Mouse (Mus musculus) cortical plate, adult 2 months (tissue): ENCODE measurements at regions not wholly inside any gene's neighbourhood (a gene's known extent, or its start where the extent isn't known, plus 50 kb on each side); places are given as distances from the start of the nearest gene placed in this dataset.

Experiments
- H3K27ac ChIP-seq: fragments of 200-500 bp; 2 replicates; pipeline ENCODE4 v1.5.1; 2012; ENCODE audit warnings: low read length, control low read depth, inconsistent platforms; ENCODE audit not compliant: insufficient read depth
- H3K4me1 ChIP-seq: fragments of 200-500 bp; 2 replicates; pipeline ENCODE4 v1.6.1; 2011; ENCODE audit warnings: low read length; ENCODE audit not compliant: control insufficient read depth, insufficient read depth
- H3K4me3 ChIP-seq: fragments of 200-500 bp; 2 replicates; pipeline ENCODE4 v1.5.1; 2011; ENCODE audit warnings: mild to moderate bottlenecking, low read length, control low read depth; ENCODE audit not compliant: insufficient read depth
- CTCF ChIP-seq: fragments of 200-500 bp; IDR thresholded peaks from 2 replicates; pipeline ENCODE4 v1.5.1; 2011; ENCODE audit warnings: mild to moderate bottlenecking, control low read depth, low read length; ENCODE audit not compliant: insufficient read depth; ENCODE audit errors: extremely low read depth
- POLR2A ChIP-seq: fragments of 200-500 bp; IDR thresholded peaks from 2 replicates; pipeline ENCODE4 v1.6.1; 2011; ENCODE audit warnings: mild to moderate bottlenecking, low read length, control low read depth; ENCODE audit not compliant: insufficient read depth; ENCODE audit errors: extremely low read depth

DNA sequence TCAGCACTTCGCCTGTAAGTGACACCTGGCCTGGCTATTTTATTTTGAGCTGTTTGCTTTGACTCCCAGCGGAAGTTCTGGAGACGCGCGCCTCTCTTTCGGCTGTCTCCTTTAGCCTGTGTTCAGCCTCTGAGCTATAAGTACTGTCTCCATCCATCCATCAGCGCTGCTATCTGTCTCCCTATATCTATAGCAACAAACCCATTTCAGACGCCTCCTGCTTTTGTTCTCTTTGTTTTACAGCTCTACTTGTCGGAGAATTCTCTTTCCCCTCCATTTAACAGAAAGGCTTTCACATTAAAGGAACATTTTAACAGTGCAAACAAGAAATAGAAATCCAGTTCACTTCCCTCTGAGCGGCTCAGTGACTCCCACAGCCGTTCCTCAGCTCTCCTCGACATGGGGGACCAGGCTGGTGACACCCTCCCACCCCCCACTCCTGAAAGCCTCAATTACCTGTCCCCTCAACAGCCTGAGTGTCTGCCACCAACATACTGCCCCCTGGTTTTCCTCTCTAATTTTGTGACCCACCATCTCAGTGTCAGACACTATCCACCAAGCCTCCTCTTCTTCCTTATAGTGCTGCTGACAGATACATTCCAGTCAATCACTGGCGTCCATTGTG is 682.7 kb downstream of the Gm9195 start:
- Histone ChIP-seq H3K27ac (no peak overlapping the region), H3K4me1 (no peaks in the 10 kb centered on the region), H3K4me3 (no peak overlapping the region)
- no peak for TF ChIP-seq POLR2A
- TF ChIP-seq CTCF, result no peak

DNA sequence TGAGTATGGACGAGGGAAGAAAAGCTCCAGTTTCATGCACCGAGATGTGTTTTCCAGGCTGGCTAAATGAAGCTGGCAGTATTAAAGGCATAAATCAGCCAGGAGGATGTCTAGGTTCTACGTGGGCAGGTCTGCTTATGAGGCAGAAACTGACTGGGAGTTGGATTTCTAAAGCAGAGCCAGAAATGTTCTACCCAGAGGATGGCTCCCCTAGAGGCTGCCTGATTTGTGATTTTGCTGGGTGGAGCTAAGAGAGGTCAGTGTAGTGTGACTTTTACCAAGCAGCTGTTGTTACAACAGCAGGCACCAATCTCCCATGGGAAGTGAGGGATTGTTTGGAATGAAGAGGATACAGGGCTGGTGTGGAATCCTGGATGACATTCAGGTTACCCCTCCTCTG is 686.0 kb downstream of the Gm9195 start:
- no peak overlapping the region for H3K27ac ChIP-seq
- no peak for TF ChIP-seq POLR2A
- TF ChIP-seq CTCF, result peak; percentile 33
- no peaks in the 10 kb centered on the region for H3K4me1 ChIP-seq
- no peak overlapping the region for H3K4me3 ChIP-seq

DNA sequence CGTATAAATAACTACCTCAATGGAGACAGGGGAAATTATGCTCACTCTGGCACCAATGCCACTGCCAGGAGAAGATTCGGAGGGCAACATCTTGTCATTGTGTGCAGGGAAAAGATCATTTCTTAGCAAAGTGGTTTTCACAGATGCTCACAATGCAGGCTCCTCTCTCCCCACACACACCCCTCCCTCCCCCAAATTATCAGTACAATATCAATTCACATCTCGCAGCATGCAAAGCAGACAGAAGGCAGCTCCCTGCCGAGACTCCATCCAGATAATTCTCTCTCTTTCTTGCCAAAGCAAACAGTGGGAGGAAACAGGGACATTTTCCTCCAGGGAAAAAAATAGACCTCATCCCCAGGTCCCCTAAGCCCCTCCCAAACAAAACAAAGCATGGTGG is 691.8 kb downstream of the Gm9195 start:
- Histone ChIP-seq H3K4me1 (no peaks in the 10 kb centered on the region), H3K4me3 (no peak overlapping the region), H3K27ac (no peak overlapping the region)
- no peak for TF ChIP-seq CTCF
- no peak for TF ChIP-seq POLR2A

DNA sequence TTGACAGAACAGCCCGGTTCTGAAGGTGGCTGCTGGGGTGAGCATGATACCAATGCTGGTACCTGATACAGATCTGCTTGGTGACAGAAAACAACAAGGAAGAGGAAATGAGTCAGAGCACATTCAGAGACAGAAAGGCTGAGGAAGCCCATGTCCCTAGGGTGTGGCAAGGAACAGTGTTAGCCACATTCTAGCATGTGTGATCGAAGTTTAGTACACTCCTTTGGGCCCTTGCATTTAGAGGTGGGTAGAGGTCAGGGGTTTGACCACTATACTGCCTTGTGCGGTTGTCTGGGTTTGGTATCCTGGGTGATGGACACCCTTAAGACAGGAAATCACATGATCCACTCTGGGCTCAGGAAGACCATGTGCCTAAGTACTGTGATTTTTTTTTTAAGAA is 695.9 kb downstream of the Gm9195 start:
- H3K4me3 ChIP-seq, result no peak overlapping the region
- no peaks in the 10 kb centered on the region for H3K4me1 ChIP-seq
- no peak for TF ChIP-seq POLR2A
- no peak for TF ChIP-seq CTCF
- no peak overlapping the region for H3K27ac ChIP-seq

DNA sequence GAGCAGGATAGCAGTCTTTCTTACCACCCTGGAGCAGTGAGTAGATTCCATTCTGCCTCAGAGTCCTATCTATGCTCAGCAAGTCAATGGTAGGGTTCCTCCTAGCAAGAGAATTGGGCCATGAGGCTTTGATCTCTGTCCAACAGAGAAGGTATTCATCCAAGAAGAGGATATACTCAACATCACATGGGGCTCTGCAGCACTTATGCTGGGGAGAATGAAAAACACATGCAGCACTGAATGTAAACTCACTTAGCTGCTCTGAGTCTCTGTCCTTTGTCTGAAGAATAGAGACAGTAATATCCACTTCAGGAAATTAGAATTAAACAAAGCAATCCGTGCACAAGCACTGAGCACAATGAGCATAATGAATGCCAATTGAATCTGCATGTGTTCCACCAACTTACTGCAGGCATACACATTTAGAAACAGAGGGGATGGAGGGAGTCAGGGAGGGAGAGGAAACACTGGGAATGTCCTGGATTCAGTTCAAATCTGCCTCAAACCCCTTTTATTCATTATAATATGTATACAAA is 714.6 kb downstream of the Gm9195 start:
- Histone ChIP-seq H3K27ac (no peak overlapping the region), H3K4me1 (no peaks in the 10 kb centered on the region), H3K4me3 (no peak overlapping the region)
- TF ChIP-seq POLR2A (no peak), CTCF (no peak)

DNA sequence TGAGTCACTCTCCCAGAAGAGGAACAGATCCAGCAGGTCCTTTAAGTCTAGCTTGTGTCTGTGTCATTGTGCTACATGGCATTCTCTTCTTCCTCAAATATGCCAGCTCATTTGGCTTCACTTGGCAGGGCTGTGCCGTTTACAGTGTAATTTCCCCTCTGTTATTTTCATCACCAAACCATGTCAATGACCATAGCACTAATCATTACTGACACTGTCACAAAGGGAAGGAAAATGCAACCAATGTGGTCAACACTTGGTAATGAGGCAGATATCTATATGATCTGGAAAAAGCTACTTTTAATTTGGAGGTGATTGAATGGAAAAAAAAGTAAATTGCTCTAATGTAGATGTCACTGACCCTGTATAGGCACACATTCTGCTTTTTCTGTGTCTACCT is 724.8 kb downstream of the Gm9195 start:
- no peak overlapping the region for H3K4me3 ChIP-seq
- H3K4me1 ChIP-seq, result no peaks in the 10 kb centered on the region
- no peak for TF ChIP-seq POLR2A
- no peak for TF ChIP-seq CTCF
- H3K27ac ChIP-seq, result no peak overlapping the region

DNA sequence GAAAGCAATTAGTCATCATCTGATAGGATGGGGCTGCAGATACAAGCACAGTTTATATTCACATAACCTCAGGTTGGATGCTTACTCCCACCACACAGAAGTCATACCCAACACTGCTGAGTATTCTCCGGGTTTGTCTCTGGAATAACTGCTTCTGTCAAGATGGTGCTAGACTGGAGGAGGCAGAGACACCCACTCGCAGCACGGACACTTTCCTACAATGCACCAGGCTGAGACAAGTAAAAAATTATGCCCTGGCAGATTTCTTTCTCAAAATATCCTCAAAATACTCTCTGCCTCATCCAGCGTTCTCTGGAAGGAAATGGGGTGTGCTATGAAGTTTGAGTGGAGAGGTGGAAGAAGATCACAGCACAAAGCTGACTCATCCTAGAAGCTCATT is 763.1 kb downstream of the Gm9195 start:
- no peak for TF ChIP-seq CTCF
- Histone ChIP-seq H3K4me1 (no peaks in the 10 kb centered on the region; the same call in 1 of the 2 replicates), H3K4me3 (no peak overlapping the region), H3K27ac (no peak overlapping the region)

DNA sequence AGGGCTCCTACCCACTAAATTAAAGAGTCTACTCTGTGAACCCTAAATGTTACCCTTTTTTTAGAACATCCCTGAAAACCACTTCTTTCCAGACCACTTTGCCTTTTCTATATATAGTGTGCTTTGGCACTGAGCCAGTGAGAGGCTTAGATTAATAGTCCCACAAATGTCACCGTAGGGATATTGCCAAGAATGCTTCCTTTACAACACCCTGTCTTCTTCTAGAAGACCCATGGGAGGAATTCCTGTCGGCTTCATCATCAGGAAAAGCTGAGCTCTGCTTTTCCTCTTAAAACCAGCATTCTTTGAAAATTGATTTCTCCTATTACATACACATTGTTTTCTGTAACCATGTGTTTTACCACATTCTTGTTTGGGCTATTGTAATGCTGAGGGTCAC is 768.1 kb downstream of the Gm9195 start:
- Histone ChIP-seq H3K27ac (no peak overlapping the region), H3K4me3 (no peak overlapping the region), H3K4me1 (no peaks in the 10 kb centered on the region)
- TF ChIP-seq CTCF (no peak), POLR2A (no peak)

DNA sequence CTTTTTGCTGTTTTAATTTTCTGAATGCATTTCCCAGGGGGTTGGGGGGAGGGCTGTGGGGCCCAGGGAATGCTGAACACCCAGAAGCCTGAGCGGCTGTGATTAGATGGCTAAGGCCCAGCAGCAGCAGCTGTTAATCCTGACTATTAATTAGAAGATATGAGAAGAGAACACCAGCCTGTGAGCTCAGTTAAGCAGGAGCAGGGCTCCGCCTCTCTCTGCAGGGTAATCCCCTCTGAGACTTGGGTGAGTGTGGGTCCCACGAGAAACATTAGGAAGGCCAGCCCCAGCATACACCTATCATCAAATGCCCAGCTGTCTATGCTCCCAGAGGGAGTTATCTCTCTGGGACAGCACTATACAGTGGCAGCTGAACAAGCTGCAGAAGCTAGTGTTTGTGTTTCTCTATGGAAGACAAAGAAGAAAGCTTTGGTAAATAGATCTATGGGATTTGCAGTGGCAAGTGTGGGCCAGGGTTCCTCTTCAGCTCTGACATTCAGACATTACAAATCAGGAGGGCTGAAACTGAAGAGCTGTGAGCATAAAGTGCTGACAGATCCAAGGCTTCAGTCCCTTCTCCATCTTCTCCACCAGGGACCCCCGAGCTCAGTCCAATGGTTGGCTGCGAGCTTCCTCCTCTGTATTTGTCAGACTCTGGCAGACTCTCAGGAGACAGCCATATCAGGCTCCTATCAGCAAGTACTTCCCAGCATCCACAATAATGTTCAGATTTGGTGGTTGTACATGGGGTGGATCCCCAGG is 781.9 kb downstream of the Gm9195 start:
- H3K4me1 ChIP-seq, result no peaks in the 10 kb centered on the region
- no peak overlapping the region for H3K27ac ChIP-seq
- no peak for TF ChIP-seq POLR2A
- TF ChIP-seq CTCF, result no peak
- H3K4me3 ChIP-seq, result no peak overlapping the region

DNA sequence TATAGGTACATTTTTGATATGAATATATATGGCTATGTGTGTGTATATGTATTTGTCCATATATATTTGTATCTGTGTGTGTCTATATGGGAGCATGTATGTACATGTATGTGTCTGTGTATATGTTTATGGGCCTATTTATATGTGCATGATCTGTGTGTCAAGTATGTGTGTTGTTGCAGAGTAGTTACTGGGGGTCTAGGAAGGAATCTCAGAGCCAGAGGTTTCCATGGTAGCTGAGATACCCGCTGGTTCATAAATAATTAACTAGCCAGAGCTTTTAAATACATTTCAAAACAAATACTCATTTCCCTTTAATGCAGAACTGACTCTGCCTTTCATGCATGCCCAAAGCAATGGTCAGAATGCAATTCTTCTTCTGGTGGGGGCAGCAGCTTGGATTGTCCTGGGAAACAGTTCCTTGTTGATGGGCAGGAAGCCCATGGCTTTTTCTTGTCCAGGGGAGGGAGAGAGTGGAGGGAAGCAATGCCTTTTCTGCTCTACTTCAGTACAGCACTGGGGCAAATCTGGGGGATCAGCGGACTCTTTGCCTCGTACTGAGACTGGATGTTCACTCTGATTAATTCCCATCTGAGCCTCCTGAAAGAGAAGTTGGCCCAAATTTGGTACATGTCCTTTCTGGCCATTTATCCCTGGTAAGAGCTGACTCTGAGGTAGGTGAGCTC is 798.7 kb downstream of the Gm9195 start:
- Histone ChIP-seq H3K4me1 (no peaks in the 10 kb centered on the region), H3K4me3 (no peak overlapping the region), H3K27ac (no peak overlapping the region)
- no peak for TF ChIP-seq POLR2A
- TF ChIP-seq CTCF, result no peak
